ENCODE assay signal across 8 mouse cellular contexts in the genomic region with DNA sequence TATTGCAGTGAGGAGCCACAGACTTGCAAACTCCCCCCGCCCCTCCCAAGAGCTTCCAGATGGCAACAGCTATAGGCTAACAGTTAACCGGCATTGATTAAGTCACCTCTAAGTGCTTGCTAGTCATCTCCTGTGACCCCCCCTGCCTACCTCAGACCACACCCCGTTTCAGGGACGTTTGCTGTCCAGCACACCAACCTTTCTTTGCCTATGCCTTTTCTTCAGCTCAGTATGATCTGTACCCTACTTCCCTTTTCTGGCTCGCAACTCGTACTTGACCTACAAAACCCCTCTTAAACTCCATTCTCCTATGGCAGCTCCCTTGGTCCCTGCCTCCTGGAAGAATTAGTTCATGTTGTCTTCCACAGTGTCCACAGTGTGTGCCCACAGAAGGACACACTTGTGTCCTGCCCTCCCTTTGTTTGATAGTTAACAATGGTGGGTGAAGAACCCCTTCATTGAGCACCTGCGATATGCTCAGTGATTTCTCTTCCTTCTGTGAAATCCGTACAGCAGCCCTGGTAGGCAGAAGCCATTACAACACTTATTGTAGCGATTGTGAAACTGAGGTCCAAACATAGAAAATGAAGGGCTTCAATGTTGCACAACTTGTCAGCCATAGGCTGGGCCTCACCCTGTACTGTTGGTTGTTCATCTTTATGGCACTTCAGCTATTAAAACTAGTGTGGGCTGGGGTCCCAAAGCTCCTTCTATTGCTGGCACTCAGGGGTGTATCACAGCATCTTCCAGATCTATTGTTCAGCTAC. TPM values are rescaled to one million over a fixed set of nuclear protein-coding genes. Genes with fewer than 3 reads are reported as not detected.
DNase-seq lines count a peak whose midpoint lies in the region; ATAC-seq and TF ChIP-seq lines count a peak whose summit lies in the region.

No protein-coding gene starts in this region.

- no peak for TF ChIP-seq POLR2A in limb, embryonic 14.5 days (IDR thresholded peaks at IDR 0.05; ENCODE audit: borderline replicate concordance, extremely low read depth, insufficient read depth, insufficient read length)

- 0 out of 2 replicates have a peak, but pooled peaks have one; percentile 31 for ATAC-seq in heart, embryonic 11.5 days (replicated peaks; ENCODE audit: insufficient number of reproducible peaks, low FRiP score, low TSS enrichment)
- ATAC-seq in neural tube, embryonic 12.5 days (ENCODE audit: low FRiP score, low read depth) = no peak
- ATAC-seq in limb, embryonic 14.5 days (ENCODE audit: low FRiP score, low read depth) = no peak
- ATAC-seq in stomach, embryonic 16.5 days (ENCODE audit: insufficient read depth, low FRiP score) = no peak
- ATAC-seq in inflammation-experienced regulatory T-cells, adult 6 months = no peak

- H3K4me2 ChIP-seq in heart, embryonic 11.5 days = peak overlapping the region; percentile 25
- H3K4me2 ChIP-seq in neural tube, embryonic 12.5 days (replicated peaks) = 0 out of 2 replicates have a peak overlapping the region, but pooled peaks have one; percentile 30
- H3K4me2 ChIP-seq in limb, embryonic 14.5 days (replicated peaks; ENCODE audit: low read depth, low read length, severe bottlenecking) = peak overlapping the region; percentile 16; the same call in 1 of the 2 replicates
- no peak overlapping the region for H3K4me2 ChIP-seq in stomach, embryonic 16.5 days (ENCODE audit: low read depth, low read length)

- intact Hi-C loops in heart, postnatal 25 days (cut with DNase I) = no loop called here

- H3K27me3 ChIP-seq in heart, embryonic 11.5 days (ENCODE audit: control insufficient read depth, insufficient read depth, low read length) = peaks cover 37% of the 10 kb centered on the region
- peaks cover 20% of the 10 kb centered on the region; the same call in 1 of the 2 replicates for H3K27me3 ChIP-seq in neural tube, embryonic 12.5 days (replicated peaks)
- 0 out of 2 replicates have a peak, but pooled peaks cover 6% of the 10 kb centered on the region for H3K27me3 ChIP-seq in limb, embryonic 14.5 days (ENCODE audit: control insufficient read depth, insufficient read depth, low read length)
- peaks cover 18% of the 10 kb centered on the region; the same call in 1 of the 2 replicates for H3K27me3 ChIP-seq in stomach, embryonic 16.5 days (ENCODE audit: control insufficient read depth, insufficient read depth, low read length)

- DNase-seq in heart, postnatal 25 days (ENCODE audit: low spot score) = no peak
- DNase-seq in neural tube, embryonic 10.5 days (ENCODE audit: extremely low spot score, low spot score) = no peak
- DNase-seq in limb, embryonic 14.5 days (ENCODE audit: low spot score) = no peak
- no peak for DNase-seq in layer of hippocampus, adult 18-20 months (ENCODE audit: low spot score in 2 of 2)

- H3K9ac ChIP-seq in heart, embryonic 11.5 days (ENCODE audit: low read depth, low read length) = no peak overlapping the region
- no peak overlapping the region for H3K9ac ChIP-seq in neural tube, embryonic 12.5 days
- H3K9ac ChIP-seq in limb, embryonic 14.5 days (ENCODE audit: low read depth, low read length, severe bottlenecking) = no peak overlapping the region
- H3K9ac ChIP-seq in stomach, embryonic 16.5 days (ENCODE audit: low read length) = no peak overlapping the region

- H3K4me1 ChIP-seq in heart, embryonic 11.5 days (ENCODE audit: control insufficient read depth, insufficient read depth, low read length) = peaks cover 1% of the 10 kb centered on the region; the same call in 1 of the 2 replicates
- peaks cover 15% of the 10 kb centered on the region for H3K4me1 ChIP-seq in neural tube, embryonic 12.5 days
- peaks cover 4% of the 10 kb centered on the region for H3K4me1 ChIP-seq in limb, embryonic 14.5 days (ENCODE audit: control insufficient read depth, insufficient read depth, low read length)
- no peaks in the 10 kb centered on the region for H3K4me1 ChIP-seq in stomach, embryonic 16.5 days (ENCODE audit: control insufficient read depth, insufficient read depth, low read length)

- 54% methylated on average over 9 of the region's 9 CpGs for WGBS in heart, embryonic 11.5 days (ENCODE audit: insufficient replicate concordance)
- WGBS in neural tube, embryonic 12.5 days = 56% methylated on average over 9 of the region's 9 CpGs
- WGBS in limb, embryonic 14.5 days = 62% methylated on average over 9 of the region's 9 CpGs
- 55% methylated on average over 9 of the region's 9 CpGs for WGBS in stomach, embryonic 16.5 days

- H3K36me3 ChIP-seq in heart, embryonic 11.5 days (ENCODE audit: control insufficient read depth, insufficient read depth, low read length) = no peaks in the 10 kb centered on the region
- H3K36me3 ChIP-seq in neural tube, embryonic 12.5 days = no peaks in the 10 kb centered on the region
- H3K36me3 ChIP-seq in limb, embryonic 14.5 days (ENCODE audit: control insufficient read depth, insufficient read depth, low read length) = no peaks in the 10 kb centered on the region
- H3K36me3 ChIP-seq in stomach, embryonic 16.5 days (ENCODE audit: control insufficient read depth, insufficient read depth, low read length) = no peaks in the 10 kb centered on the region

- H3K27ac ChIP-seq in heart, embryonic 11.5 days (ENCODE audit: low read depth, low read length) = no peak overlapping the region
- H3K27ac ChIP-seq in neural tube, embryonic 12.5 days = no peak overlapping the region
- H3K27ac ChIP-seq in limb, embryonic 14.5 days (replicated peaks; ENCODE audit: low read depth, low read length) = no peak overlapping the region
- 0 out of 2 replicates have a peak overlapping the region, but pooled peaks have one; percentile 8 for H3K27ac ChIP-seq in stomach, embryonic 16.5 days (ENCODE audit: low read length)

- H3K4me3 ChIP-seq in heart, embryonic 11.5 days (ENCODE audit: low read depth, low read length) = no peak overlapping the region
- H3K4me3 ChIP-seq in neural tube, embryonic 12.5 days = no peak overlapping the region
- 0 out of 2 replicates have a peak overlapping the region, but pooled peaks have one; percentile 3 for H3K4me3 ChIP-seq in limb, embryonic 14.5 days (replicated peaks; ENCODE audit: low read length)
- no peak overlapping the region for H3K4me3 ChIP-seq in stomach, embryonic 16.5 days (replicated peaks; ENCODE audit: low read length)

- H3K9me3 ChIP-seq in heart, embryonic 11.5 days (replicated peaks; ENCODE audit: control insufficient read depth, low read length) = no peaks in the 10 kb centered on the region
- no peaks in the 10 kb centered on the region for H3K9me3 ChIP-seq in neural tube, embryonic 12.5 days
- H3K9me3 ChIP-seq in limb, embryonic 14.5 days (ENCODE audit: control insufficient read depth, low read length) = no peaks in the 10 kb centered on the region
- no peaks in the 10 kb centered on the region for H3K9me3 ChIP-seq in stomach, embryonic 16.5 days (replicated peaks; ENCODE audit: control insufficient read depth, low read length)

RNA-seq across cellular contexts. Expression of a gene that starts 10.3 kb away (rescaled TPM):
- 30.2 and 31.2 TPM in 2 replicates for polyA plus RNA-seq in heart, embryonic 11.5 days (2014; fragmentation: Nextera tagmentation; extraction: Ambion mirVana)
- total RNA-seq in heart, postnatal 25 days (2021) = 10 to 100 TPM; 38.7 to 42.3 TPM
- 28.7 and 35.4 TPM in 2 replicates for polyA plus RNA-seq in neural tube, embryonic 12.5 days (2016; fragmentation: Nextera tagmentation; extraction: Ambion mirVana)
- polyA plus RNA-seq in limb, embryonic 14.5 days (2012; rRNA removed) = 37.0 and 41.4 TPM in 2 replicates
- 39.7 and 46.5 TPM in 2 replicates for polyA plus RNA-seq in limb, embryonic 14.5 days (2014; fragmentation: Nextera tagmentation; extraction: Ambion mirVana)
- 40.0 and 43.0 TPM in 2 replicates for polyA plus RNA-seq in stomach, embryonic 16.5 days (2015; fragmentation: Nextera tagmentation; extraction: Ambion mirVana)
- total RNA-seq in layer of hippocampus, adult 18-20 months (2021) = 10 to 100 TPM; 37.0 to 40.5 TPM
- polyA plus RNA-seq in inflammation-experienced regulatory T-cells, adult 6 months (2017; shearing (Covaris generic)) = 100 to 1,000 TPM in 1 of 3 experiments, 10 to 100 TPM in 2; 59.1 to 111 (median 64.1) TPM

RNA-seq across cellular contexts. Expression of a gene that starts 10.6 kb away (rescaled TPM):
- polyA plus RNA-seq in heart, embryonic 11.5 days (2014; fragmentation: Nextera tagmentation; extraction: Ambion mirVana) = not detected in 2 replicates
- 1 to 10 TPM; 2.5 to 2.9 TPM for total RNA-seq in heart, postnatal 25 days (2021)
- polyA plus RNA-seq in neural tube, embryonic 12.5 days (2016; fragmentation: Nextera tagmentation; extraction: Ambion mirVana) = 2.9 and 3.1 TPM in 2 replicates
- 0.50 and 0.54 TPM in 2 replicates for polyA plus RNA-seq in limb, embryonic 14.5 days (2012; rRNA removed)
- polyA plus RNA-seq in limb, embryonic 14.5 days (2014; fragmentation: Nextera tagmentation; extraction: Ambion mirVana) = 1.9 and 2.2 TPM in 2 replicates
- 4.0 and 4.1 TPM in 2 replicates for polyA plus RNA-seq in stomach, embryonic 16.5 days (2015; fragmentation: Nextera tagmentation; extraction: Ambion mirVana)
- 1 to 10 TPM; 8.5 to 9.2 TPM for total RNA-seq in layer of hippocampus, adult 18-20 months (2021)
- under 1 TPM in 1 of 3 experiments, not detected in 2; 0.97 TPM for polyA plus RNA-seq in inflammation-experienced regulatory T-cells, adult 6 months (2017; shearing (Covaris generic))

RNA-seq across cellular contexts. Expression of a gene that starts 13.9 kb away (rescaled TPM):
- polyA plus RNA-seq in heart, embryonic 11.5 days (2014; fragmentation: Nextera tagmentation; extraction: Ambion mirVana) = 0.66 TPM in 1 of 2 replicates, not detected in the other
- total RNA-seq in heart, postnatal 25 days (2021) = 10 to 100 TPM in 1 of 2 experiments, 1 to 10 TPM in 1; 8.9 to 10.3 TPM
- polyA plus RNA-seq in neural tube, embryonic 12.5 days (2016; fragmentation: Nextera tagmentation; extraction: Ambion mirVana) = 2.4 and 3.0 TPM in 2 replicates
- 1.2 and 2.3 TPM in 2 replicates for polyA plus RNA-seq in limb, embryonic 14.5 days (2012; rRNA removed)
- polyA plus RNA-seq in limb, embryonic 14.5 days (2014; fragmentation: Nextera tagmentation; extraction: Ambion mirVana) = 1.8 and 2.1 TPM in 2 replicates
- polyA plus RNA-seq in stomach, embryonic 16.5 days (2015; fragmentation: Nextera tagmentation; extraction: Ambion mirVana) = 1.6 and 1.9 TPM in 2 replicates
- total RNA-seq in layer of hippocampus, adult 18-20 months (2021) = 1 to 10 TPM in 1 of 2 experiments, not detected in 1; 1.0 TPM
- polyA plus RNA-seq in inflammation-experienced regulatory T-cells, adult 6 months (2017; shearing (Covaris generic)) = 1 to 10 TPM in 1 of 3 experiments, under 1 TPM in 1, not detected in 1; 0.56 to 1.3 TPM

RNA-seq across cellular contexts. Expression of a gene that starts 60.0 kb away (rescaled TPM):
- polyA plus RNA-seq in heart, embryonic 11.5 days (2014; fragmentation: Nextera tagmentation; extraction: Ambion mirVana) = 13.7 and 15.9 TPM in 2 replicates
- total RNA-seq in heart, postnatal 25 days (2021) = 10 to 100 TPM; 16.3 to 17.9 TPM
- polyA plus RNA-seq in neural tube, embryonic 12.5 days (2016; fragmentation: Nextera tagmentation; extraction: Ambion mirVana) = 38.8 and 40.3 TPM in 2 replicates
- 33.4 and 35.2 TPM in 2 replicates for polyA plus RNA-seq in limb, embryonic 14.5 days (2012; rRNA removed)
- 23.1 and 25.9 TPM in 2 replicates for polyA plus RNA-seq in limb, embryonic 14.5 days (2014; fragmentation: Nextera tagmentation; extraction: Ambion mirVana)
- 27.6 and 28.0 TPM in 2 replicates for polyA plus RNA-seq in stomach, embryonic 16.5 days (2015; fragmentation: Nextera tagmentation; extraction: Ambion mirVana)
- 10 to 100 TPM; 38.8 to 42.0 TPM for total RNA-seq in layer of hippocampus, adult 18-20 months (2021)
- polyA plus RNA-seq in inflammation-experienced regulatory T-cells, adult 6 months (2017; shearing (Covaris generic)) = 10 to 100 TPM; 14.7 to 26.1 (median 15.3) TPM
